Mouse (Mus musculus) liver, embryonic 14.5 days (tissue): ENCODE measurements around the gene Tmem8. TPM values are rescaled to one million over a fixed set of nuclear protein-coding genes. Genes with fewer than 3 reads are reported as not detected.
A peak's percentile ranks its signal among the peaks of the same experiment; 100 is the strongest.

ENCODE experiments used
- ATAC-seq: fragments of 200-750 bp; cut with Nextera tagmentation; 2 replicates; pipeline ENCODE4 v1.8.0; 2017; ENCODE audit warnings: moderate number of reproducible peaks, mild to moderate bottlenecking, moderate library complexity; ENCODE audit not compliant: insufficient read depth
- DNase-seq, 3 experiments: peaks; one replicate each; pipeline ENCODE4 v3.0.0-alpha.2; 2012 to 2013; ENCODE audit warnings: low read depth in 3 of 3, low spot score in 3 of 3
- H3K27ac ChIP-seq: fragments of 300-500 bp; sonication (generic); 2 replicates; pipeline ENCODE4 v1.5.1; 2014; ENCODE audit warnings: moderate library complexity, mild to moderate bottlenecking, control low read depth, inconsistent platforms
- H3K27me3 ChIP-seq: fragments of 300-500 bp; sonication (generic); 2 replicates; pipeline ENCODE4 v1.6.1; 2014; ENCODE audit warnings: mild to moderate bottlenecking, low read length, moderate library complexity; ENCODE audit not compliant: control insufficient read depth, insufficient read depth
- H3K36me3 ChIP-seq: fragments of 300-500 bp; sonication (generic); replicated peaks from 2 replicates; pipeline ENCODE4 v1.6.1; 2014; ENCODE audit warnings: low read depth; ENCODE audit not compliant: control insufficient read depth, insufficient read depth
- H3K4me1 ChIP-seq, 2 experiments: fragments of 200-500 bp in 1 of 2; fragments of 300-500 bp in 1 of 2; sonication (generic) in 1 of 2; replicated peaks; 2 replicates each; pipeline ENCODE4 v1.6.1; 2012 to 2014; ENCODE audit warnings: antibody characterized with exemption in 1 of 2, inconsistent platforms in 1 of 2, low read length in 1 of 2; ENCODE audit not compliant: control insufficient read depth in 2 of 2, insufficient read depth in 2 of 2
- H3K4me2 ChIP-seq: fragments of 300-500 bp; sonication (generic); 2 replicates; pipeline ENCODE4 v1.6.1; 2014; ENCODE audit warnings: low read depth, mild to moderate bottlenecking, control low read depth, moderate library complexity
- H3K4me3 ChIP-seq, 2 experiments: fragments of 200-500 bp in 1 of 2; fragments of 300-500 bp in 1 of 2; sonication (generic) in 1 of 2; 2 replicates each; pipeline ENCODE4 v1.5.1; 2012 to 2014; ENCODE audit warnings: low read depth in 2 of 2, low read length in 2 of 2, mild to moderate bottlenecking in 2 of 2, control low read depth in 1 of 2, inconsistent platforms in 1 of 2, moderate library complexity in 1 of 2; ENCODE audit not compliant: insufficient read depth in 1 of 2
- H3K9ac ChIP-seq: fragments of 300-500 bp; sonication (generic); replicated peaks from 2 replicates; pipeline ENCODE4 v1.6.1; 2014; ENCODE audit warnings: mild to moderate bottlenecking, control low read depth, moderate library complexity
- H3K9me3 ChIP-seq: fragments of 300-500 bp; sonication (generic); 2 replicates; pipeline ENCODE4 v1.6.1; 2016; ENCODE audit warnings: low read length, mixed read lengths; ENCODE audit not compliant: control insufficient read depth
- CTCF ChIP-seq: IDR thresholded peaks from 2 replicates; pipeline ENCODE4 v1.5.1; 2016; ENCODE audit warnings: antibody characterized with exemption, low read depth, control low read depth
- EP300 ChIP-seq: IDR thresholded peaks from 2 replicates; pipeline ENCODE4 v1.6.1; 2016; ENCODE audit warnings: antibody characterized with exemption, low read depth
- WGBS: fragments of 180-500 bp; shearing (Covaris S2); extraction: QIAGEN DNeasy Blood & Tissue Kit; methylation state at CpG from one replicate; pipeline ENCODE4 v1.1.7; 2014; ENCODE audit not compliant: insufficient replicate concordance; 5-methylcytosine and 5-hydroxymethylcytosine counted together
- polyA plus RNA-seq, 2 experiments: library from polyadenylated mRNA; depleted of rRNA in 1 of 2; stranded (reverse) in 1 of 2; unstranded in 1 of 2; fragments of >200 nt; fragmentation: Nextera tagmentation in 1 of 2; extraction: Ambion mirVana in 1 of 2; gene quantifications; 2 replicates each; pipeline versions ENCODE4 v1.2.1 to v1.2.3; 2012 to 2014

The Tmem8 gene
- polyA plus RNA-seq, 2 experiments = 0.88 to 2.8 TPM

DNA sequence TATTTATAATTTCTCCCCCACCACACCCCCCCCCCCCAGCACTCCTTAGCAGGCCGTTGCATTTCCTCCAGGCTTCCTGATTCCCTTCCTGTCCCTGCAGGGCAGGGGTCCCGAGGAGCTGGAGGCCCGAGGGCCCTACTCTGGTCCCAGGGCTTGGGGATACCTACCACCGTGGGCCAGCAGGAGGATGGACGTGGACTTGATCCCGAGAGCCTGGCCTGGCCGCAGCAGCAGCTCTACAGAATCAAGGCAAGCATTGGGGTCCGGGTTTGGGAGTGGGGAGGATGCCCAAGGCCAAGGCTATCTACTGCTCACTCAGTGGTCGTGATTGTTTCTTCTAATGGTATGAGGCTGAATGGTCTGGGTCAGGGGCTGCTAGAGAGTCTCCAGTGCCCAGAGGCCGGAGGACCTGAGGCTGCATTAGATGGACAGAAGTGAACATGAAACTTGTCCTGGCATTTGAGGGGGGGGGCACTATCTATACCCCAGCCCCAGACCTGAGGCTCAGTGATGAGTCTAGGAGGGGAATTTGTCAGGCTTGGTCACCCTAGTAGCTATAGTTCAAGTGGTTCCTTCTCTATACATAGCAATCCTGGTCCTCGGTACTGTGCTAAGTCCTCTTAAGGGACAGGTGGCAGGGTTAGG lies 24.1 kb downstream of the Tmem8 start:
- Histone ChIP-seq H3K4me1 (peaks cover 12 to 13% of the 10 kb centered on the region in 2 experiments), H3K4me3 (0 out of 4 replicates have a peak overlapping the region, but pooled peaks of 1 of the 2 experiments have one; percentile 62), H3K9ac (no peak overlapping the region; the same call in 1 of the 2 replicates), H3K36me3 (no peaks in the 10 kb centered on the region), H3K9me3 (no peaks in the 10 kb centered on the region), H3K27me3 (no peaks in the 10 kb centered on the region), H3K27ac (no peak overlapping the region), H3K4me2 (peak overlapping the region; percentile 79)
- 67% methylated on average over 11 of the region's 11 CpGs for WGBS
- TF ChIP-seq CTCF = no peak
- DNase-seq (no peak), ATAC-seq (no peak)

DNA sequence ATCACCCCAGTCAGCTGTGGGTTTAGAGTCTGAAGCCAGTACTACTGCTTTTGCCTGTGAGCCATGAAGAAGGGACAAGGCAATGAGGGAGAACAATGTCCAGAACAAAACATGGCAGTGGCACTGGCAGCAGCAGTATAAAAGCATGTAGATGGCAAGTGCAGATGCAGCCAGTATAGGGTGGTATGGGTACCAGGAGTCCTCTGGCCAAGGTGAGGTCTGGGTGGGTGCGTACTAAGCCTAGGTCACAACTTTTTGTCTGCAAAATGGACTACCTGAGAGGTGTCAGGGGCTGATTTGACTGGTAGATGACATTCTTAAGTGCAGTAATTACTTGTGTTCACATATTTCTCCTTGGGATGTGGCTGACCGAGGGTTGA lies 24.6 kb downstream of the Tmem8 start:
- Histone ChIP-seq H3K27ac (peak overlapping the region; percentile 38), H3K9ac (peak overlapping the region; percentile 80), H3K4me1 (peaks cover 12 to 13% of the 10 kb centered on the region in 2 experiments), H3K4me2 (peak overlapping the region; percentile 79), H3K4me3 (peak overlapping the region; percentile 62 to 91), H3K27me3 (no peaks in the 10 kb centered on the region), H3K9me3 (no peaks in the 10 kb centered on the region), H3K36me3 (peaks cover 3% of the 10 kb centered on the region)
- TF ChIP-seq EP300 (no peak), CTCF (no peak)
- ATAC-seq (no peak), DNase-seq (no peak)
- 63% methylated on average over 2 of the region's 2 CpGs for WGBS

DNA sequence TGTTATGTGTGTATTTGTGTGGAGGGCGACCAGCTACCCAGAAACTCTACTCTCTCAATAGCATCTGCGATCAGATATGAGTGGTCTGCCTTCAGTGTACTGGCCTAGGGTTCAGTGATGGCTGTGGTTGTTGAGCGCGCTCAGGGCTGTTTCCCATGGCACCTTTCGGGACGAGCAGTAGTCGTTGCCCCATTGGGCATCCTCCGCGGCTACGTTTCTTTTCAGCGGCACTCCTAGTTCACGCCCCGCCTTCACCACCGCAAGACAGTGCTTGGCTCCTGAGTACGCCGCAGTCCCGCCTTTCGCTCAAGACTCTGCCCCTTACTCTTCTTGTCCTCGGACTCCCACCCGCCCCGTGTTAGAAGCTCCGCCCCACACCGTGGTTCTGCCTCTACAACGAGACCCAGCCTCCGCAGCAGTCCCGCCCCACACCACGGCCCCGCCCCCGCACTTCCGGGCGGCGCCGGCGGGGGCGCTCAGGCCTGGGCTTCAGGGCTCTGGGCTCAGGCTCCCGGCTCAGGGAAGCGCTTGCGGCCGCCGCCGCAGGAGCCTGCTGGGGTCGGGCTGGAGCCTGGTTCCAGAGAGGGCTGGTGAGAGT lies 25.2 kb downstream of the Tmem8 start, which contains the start of gene Axin1:
TSS of gene Axin1 (plus strand) at position 450 of the 598 bp plus-strand sequence.
- Histone ChIP-seq H3K27me3 (no peaks in the 10 kb centered on the region), H3K4me2 (peak within 1 kb of the TSS; percentile 79), H3K4me3 (peak within 1 kb of the TSS; percentile 89 to 91), H3K9me3 (no peaks in the 10 kb centered on the region), H3K27ac (peak within 1 kb of the TSS; percentile 38), H3K36me3 (peaks cover 9% of the 10 kb centered on the region), H3K4me1 (peaks cover 12 to 13% of the 10 kb centered on the region in 2 experiments), H3K9ac (peak within 1 kb of the TSS; percentile 80)
- DNase-seq (peak; percentile 91 to 95 (median 94)), ATAC-seq (peak; percentile 96)
- TF ChIP-seq CTCF = peak; percentile 60
- no peak for TF ChIP-seq EP300
- under 1% methylated on average over 42 of the region's 42 CpGs for WGBS

DNA sequence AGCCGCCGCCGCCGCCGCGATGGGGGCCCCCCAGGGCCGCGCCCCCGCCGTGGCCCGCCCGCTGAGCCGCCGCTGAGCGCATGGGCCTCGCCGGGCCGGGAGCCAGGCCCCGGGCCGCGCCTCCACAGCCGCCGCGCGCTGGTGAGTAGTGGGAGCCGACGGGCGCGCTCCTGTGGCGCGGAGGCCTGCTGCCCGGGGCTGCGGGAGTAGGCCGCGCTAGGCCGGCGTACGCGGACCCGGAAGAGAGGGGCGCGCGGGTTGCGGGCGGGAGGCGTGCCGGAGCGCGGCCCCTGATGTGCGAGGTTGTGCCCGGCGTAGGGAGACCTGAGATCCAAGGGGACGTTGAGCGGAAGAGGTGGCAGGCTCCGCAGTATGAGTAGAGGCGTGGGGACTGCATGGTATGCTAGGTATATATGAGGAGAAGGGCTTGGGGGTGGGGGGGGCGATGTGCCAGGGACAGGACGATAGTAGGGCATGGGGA lies 25.8 kb downstream of the Tmem8 start:
- Histone ChIP-seq H3K4me3 (peak overlapping the region; percentile 89 to 91), H3K4me1 (peaks cover 12 to 13% of the 10 kb centered on the region in 2 experiments), H3K9me3 (no peaks in the 10 kb centered on the region), H3K4me2 (peak overlapping the region; percentile 79), H3K9ac (peak overlapping the region; percentile 80), H3K36me3 (peaks cover 15% of the 10 kb centered on the region), H3K27ac (peak overlapping the region; percentile 38), H3K27me3 (no peaks in the 10 kb centered on the region)
- DNase-seq (peak in 2 of 3 experiments; percentile 17 to 23), ATAC-seq (peak; percentile 76)
- TF ChIP-seq CTCF (no peak), EP300 (no peak)
- WGBS = under 1% methylated on average over 54 of the region's 58 CpGs

DNA sequence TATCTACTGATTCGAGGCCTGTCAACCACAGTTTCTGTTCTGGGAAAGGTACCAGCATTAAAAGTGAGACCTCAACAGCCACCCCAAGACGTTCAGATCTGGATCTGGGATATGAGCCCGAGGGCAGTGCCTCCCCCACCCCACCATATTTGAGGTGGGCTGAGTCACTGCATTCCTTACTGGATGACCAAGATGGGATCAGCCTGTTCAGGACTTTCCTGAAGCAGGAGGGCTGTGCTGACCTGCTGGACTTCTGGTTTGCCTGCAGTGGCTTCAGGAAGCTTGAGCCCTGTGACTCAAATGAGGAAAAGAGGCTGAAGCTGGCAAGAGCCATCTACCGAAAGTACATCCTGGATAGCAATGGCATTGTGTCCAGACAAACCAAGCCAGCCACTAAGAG lies 29.7 kb downstream of the Tmem8 start:
- Histone ChIP-seq H3K9ac (no peak overlapping the region), H3K27ac (no peak overlapping the region), H3K9me3 (no peaks in the 10 kb centered on the region), H3K4me2 (no peak overlapping the region), H3K27me3 (no peaks in the 10 kb centered on the region), H3K4me1 (peaks cover 9 to 12% of the 10 kb centered on the region in 2 experiments), H3K4me3 (no peak overlapping the region), H3K36me3 (peaks cover 15% of the 10 kb centered on the region)
- DNase-seq (no peak), ATAC-seq (no peak)
- TF ChIP-seq CTCF = no peak
- no peak for TF ChIP-seq EP300
- 82% methylated on average over 4 of the region's 4 CpGs for WGBS
